Mouse (Mus musculus) liver, embryonic 16.5 days (tissue): ENCODE data around the gene Cd55b. TPM values are rescaled to one million over a fixed set of nuclear protein-coding genes. Genes with fewer than 3 reads are reported as not detected.

ENCODE experiments used
- ATAC-seq: fragments of 200-750 bp; cut with Nextera tagmentation; 2 replicates; pipeline ENCODE4 v1.8.0; 2017; ENCODE audit warnings: low read depth, mild to moderate bottlenecking, moderate number of reproducible peaks, moderate library complexity
- H3K27ac ChIP-seq: fragments of 300-500 bp; sonication (generic); 2 replicates; pipeline ENCODE4 v1.5.1; 2014; ENCODE audit warnings: mild to moderate bottlenecking, low read length
- H3K27me3 ChIP-seq: fragments of 300-500 bp; sonication (generic); 2 replicates; pipeline ENCODE4 v1.6.1; 2014; ENCODE audit warnings: low read depth, low read length, mixed read lengths; ENCODE audit not compliant: control insufficient read depth, insufficient read depth
- H3K36me3 ChIP-seq: fragments of 300-500 bp; sonication (generic); 2 replicates; pipeline ENCODE4 v1.6.1; 2014; ENCODE audit warnings: mild to moderate bottlenecking; ENCODE audit not compliant: control insufficient read depth, insufficient read depth
- H3K4me1 ChIP-seq: fragments of 300-500 bp; sonication (generic); 2 replicates; pipeline ENCODE4 v1.6.1; 2014; ENCODE audit warnings: low read depth, low read length, mixed read lengths; ENCODE audit not compliant: control insufficient read depth
- H3K4me2 ChIP-seq: fragments of 300-500 bp; sonication (generic); 2 replicates; pipeline ENCODE4 v1.6.1; 2014; ENCODE audit warnings: low read depth, low read length, mixed read lengths
- H3K4me3 ChIP-seq: fragments of 300-500 bp; sonication (generic); 2 replicates; pipeline ENCODE4 v1.5.1; 2014; ENCODE audit warnings: low read depth, mild to moderate bottlenecking, low read length
- H3K9ac ChIP-seq: fragments of 300-500 bp; sonication (generic); 2 replicates; pipeline ENCODE4 v1.6.1; 2014; ENCODE audit warnings: low read depth, low read length
- H3K9me3 ChIP-seq: fragments of 300-500 bp; sonication (generic); replicated peaks from 2 replicates; pipeline ENCODE4 v1.6.1; 2016; ENCODE audit warnings: low read length; ENCODE audit not compliant: control insufficient read depth
- WGBS: fragments of 180-500 bp; shearing (Covaris S2); extraction: QIAGEN DNeasy Blood & Tissue Kit; methylation state at CpG from one replicate; pipeline ENCODE4 v1.1.7; 2014; ENCODE audit not compliant: insufficient replicate concordance; 5-methylcytosine and 5-hydroxymethylcytosine counted together
- polyA plus RNA-seq: library from polyadenylated mRNA; unstranded; fragments of >200 nt; fragmentation: Nextera tagmentation; extraction: Ambion mirVana; gene quantifications from 2 replicates; pipeline ENCODE4 v1.2.1, GENCODE M21; 2015

Cd55b gene
- polyA plus RNA-seq, 1 experiment from 2014 or later, result not detected

DNA sequence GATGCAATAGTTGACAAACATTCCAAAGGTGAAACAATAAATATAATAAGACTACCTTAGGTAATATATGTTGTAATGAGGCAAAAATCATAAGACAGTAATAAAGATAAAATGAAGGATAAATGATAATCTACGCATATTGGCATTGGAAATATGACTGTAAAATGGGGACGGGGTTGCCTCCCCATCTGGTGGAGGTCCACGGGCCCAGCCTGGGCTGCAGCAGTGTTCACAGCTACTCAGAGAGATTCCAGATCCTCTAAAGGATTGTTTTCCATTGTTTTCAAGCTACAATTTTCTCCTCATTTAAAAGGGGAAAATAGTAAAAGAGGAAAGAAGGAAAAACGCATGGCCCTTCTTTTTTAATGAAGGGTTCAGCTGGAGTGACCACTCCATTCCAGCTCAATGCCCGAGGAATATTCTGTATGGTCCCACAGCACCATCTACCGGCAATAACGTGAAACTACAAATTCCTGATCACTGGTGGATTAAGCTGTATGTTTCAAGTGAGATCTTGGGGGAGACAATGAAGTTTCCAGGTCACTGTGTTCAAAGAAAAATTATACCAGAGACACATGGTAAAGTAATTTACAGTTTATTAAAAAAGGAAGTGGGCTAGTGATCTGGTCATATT is 50.8 kb downstream of the Cd55b start:
- 25% methylated on average over 7 of the region's 7 CpGs for WGBS
- H3K4me1 ChIP-seq, result peaks cover 20% of the 10 kb centered on the region
- no peak overlapping the region for H3K4me2 ChIP-seq

DNA sequence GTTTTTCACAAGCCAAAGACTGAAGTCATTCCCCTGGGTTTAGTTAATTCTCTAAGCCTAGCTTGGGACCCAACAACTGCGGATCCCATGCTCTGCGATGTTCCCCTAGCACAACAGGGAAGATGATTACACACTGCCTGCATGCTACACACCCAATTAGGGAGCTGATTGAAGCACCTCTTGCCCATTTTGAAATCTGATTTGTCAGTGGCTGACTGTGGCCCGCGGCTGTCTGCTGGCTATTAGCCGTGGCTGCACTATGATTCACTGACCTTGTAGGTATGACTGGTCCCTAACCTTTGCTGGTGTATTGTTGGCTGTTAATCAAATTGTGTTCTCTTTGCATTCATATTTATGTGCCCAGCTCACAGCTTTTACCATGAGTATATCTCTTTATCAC is 51.5 kb downstream of the Cd55b start:
- no peaks in the 10 kb centered on the region for H3K9me3 ChIP-seq
- WGBS, result 79% methylated on average over 5 of the region's 5 CpGs
- no peak overlapping the region for H3K27ac ChIP-seq
- no peaks in the 10 kb centered on the region for H3K36me3 ChIP-seq
- no peaks in the 10 kb centered on the region for H3K27me3 ChIP-seq
- H3K4me2 ChIP-seq, result no peak overlapping the region
- H3K4me1 ChIP-seq, result peaks cover 20% of the 10 kb centered on the region
- no peak overlapping the region for H3K9ac ChIP-seq
- no peak for ATAC-seq
- H3K4me3 ChIP-seq, result no peak overlapping the region

More for the DNA sequence above, 50.8 kb downstream of the Cd55b start:
- Histone ChIP-seq H3K36me3 (no peaks in the 10 kb centered on the region), H3K9me3 (no peaks in the 10 kb centered on the region), H3K4me3 (no peak overlapping the region), H3K27ac (no peak overlapping the region), H3K9ac (no peak overlapping the region), H3K27me3 (no peaks in the 10 kb centered on the region)
- ATAC-seq, result no peak

DNA sequence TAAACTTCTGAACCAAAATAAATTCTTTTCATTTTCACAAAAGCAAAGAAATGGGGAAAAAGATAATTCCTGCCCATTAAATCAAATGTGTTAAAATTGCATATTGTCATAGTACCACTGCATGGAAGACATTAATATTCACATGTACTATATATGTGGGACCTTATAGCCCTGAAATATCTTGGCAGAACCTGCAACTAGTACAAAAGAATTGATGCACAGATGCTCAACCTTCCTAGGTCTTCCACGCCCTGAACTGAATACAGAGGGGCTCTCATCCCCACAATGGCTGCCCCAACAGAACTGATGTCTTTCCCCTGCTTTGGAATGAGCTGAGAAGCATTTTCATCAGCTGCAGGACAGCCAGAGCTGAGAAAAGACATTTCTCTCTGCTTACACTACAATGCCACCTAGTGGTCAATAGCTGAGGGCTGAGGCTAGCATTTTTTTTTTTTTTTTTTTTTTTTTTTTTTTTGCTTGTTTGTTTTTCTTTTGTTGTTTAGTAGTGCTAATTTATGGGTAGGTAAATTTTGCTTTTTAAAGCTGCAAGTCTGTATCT is 72.7 kb downstream of the Cd55b start:
- Histone ChIP-seq H3K27me3 (no peaks in the 10 kb centered on the region), H3K9ac (no peak overlapping the region), H3K4me1 (no peaks in the 10 kb centered on the region), H3K4me2 (no peak overlapping the region), H3K4me3 (no peak overlapping the region), H3K36me3 (no peaks in the 10 kb centered on the region), H3K9me3 (no peaks in the 10 kb centered on the region), H3K27ac (no peak overlapping the region)
- ATAC-seq, result no peak
- 6% methylated on average over 1 of the region's 1 CpGs for WGBS

DNA sequence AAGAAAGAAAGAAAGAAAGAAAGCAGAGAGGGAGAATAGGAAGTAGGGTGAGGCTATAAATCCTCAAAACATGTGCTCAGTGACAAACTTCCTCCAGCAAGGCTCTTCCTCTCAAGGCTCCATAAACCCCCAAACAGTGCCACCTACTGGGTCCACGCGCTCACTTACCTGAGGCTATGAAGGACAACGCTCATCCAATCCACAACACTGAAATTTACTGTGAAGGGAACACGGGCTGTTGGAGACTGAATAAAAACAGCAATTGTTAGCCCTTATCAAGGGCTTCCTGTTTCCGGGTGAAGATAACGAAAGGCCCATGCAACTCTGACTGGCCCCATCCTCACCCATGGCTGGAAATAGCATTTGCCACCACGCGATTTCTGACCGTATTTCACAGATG is 80.4 kb downstream of the Cd55b start:
- Histone ChIP-seq H3K9me3 (no peaks in the 10 kb centered on the region), H3K4me2 (no peak overlapping the region), H3K9ac (no peak overlapping the region), H3K36me3 (no peaks in the 10 kb centered on the region), H3K27ac (no peak overlapping the region), H3K4me3 (no peak overlapping the region), H3K4me1 (no peaks in the 10 kb centered on the region), H3K27me3 (no peaks in the 10 kb centered on the region)
- 39% methylated on average over 9 of the region's 9 CpGs for WGBS
- no peak for ATAC-seq

Other genes starting within 250 kb of the Cd55b start
- gene Cd55, start 39.7 kb upstream of the Cd55b start, polyA plus RNA-seq, result 19.3 and 20.3 TPM in 2 replicates
- gene Zp3r, start 206.6 kb upstream of the Cd55b start, polyA plus RNA-seq, result not detected in 2 replicates
- gene C4bp, start 238.6 kb upstream of the Cd55b start, polyA plus RNA-seq, result 5.2 and 5.3 TPM in 2 replicates